Mouse (Mus musculus): ENCODE data around the gene Gm10112.

The Gm10112 gene

GRCm38 (mm10) chrX:111168040-111168439 is at the start of gene Gm10112:
Gm10112 (plus strand) TSS chrX:111168340.
- DNase-seq = no peak

- DNase-seq = no peak
Measured at GRCm38 (mm10) chrX:111189574-111189973, 21.4 kb downstream of the Gm10112 start.

- peak; percentile 1 for DNase-seq
Measured at GRCm38 (mm10) chrX:111196376-111196775, 28.2 kb downstream of the Gm10112 start.

- DNase-seq = peak; percentile 29
Measured at GRCm38 (mm10) chrX:111210225-111210624, 42.1 kb downstream of the Gm10112 start.

All from kidney, postnatal 14 days (tissue).